Mouse (Mus musculus): ENCODE results near the gene Fignl2.

Gene Fignl2

GRCm38 (mm10) chr15:101077813-101078730 lies at the start of gene Fignl2:
Fignl2 (minus strand) TSS chr15:101078567.
- in situ Hi-C loops (cut with MboI; ENCODE audit: low pct_unique_long_range_greater_than_20kb in 1 of 2, low sequenced_read_pairs in 2 of 2, unreplicated experiment in 1 of 2): no loop called here

DNA sequence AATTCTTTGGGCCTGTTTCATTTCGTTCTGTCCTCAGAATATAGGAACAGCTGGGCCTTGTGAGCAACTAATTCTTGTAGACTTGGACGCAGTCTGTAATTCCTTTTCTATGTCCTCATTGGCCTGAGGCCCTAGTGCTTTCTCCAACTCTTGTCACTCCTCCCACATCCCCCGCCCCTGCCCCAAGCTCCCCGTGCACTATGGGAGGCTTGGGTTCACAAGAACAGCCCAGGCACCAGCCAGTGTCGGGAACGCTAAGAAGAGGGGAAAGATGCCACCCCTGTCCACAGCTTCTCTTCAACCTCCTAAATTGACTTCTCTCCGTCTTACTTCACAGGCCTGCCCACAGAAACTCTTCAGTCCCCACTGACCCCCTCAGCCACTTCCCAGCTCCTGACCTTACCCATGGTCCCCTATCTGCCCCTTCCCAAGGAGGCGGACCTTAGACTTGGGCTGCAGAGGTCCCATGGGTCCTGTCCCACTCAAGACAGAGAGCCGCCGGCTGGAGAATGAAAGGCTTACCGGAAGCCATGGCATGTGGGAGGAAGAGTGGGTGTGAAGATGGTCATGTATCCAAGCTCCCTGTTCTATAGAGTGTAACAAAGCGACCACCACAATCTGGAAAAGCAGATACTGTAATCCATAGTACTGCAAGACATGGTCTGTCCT lies 48.6 kb upstream of the Fignl2 start:
- in situ Hi-C loops (cut with MboI; ENCODE audit: low pct_unique_long_range_greater_than_20kb in 1 of 2, low sequenced_read_pairs in 2 of 2, unreplicated experiment in 1 of 2): no loop called here

- in situ Hi-C loops (cut with MboI; ENCODE audit: low pct_unique_long_range_greater_than_20kb in 1 of 2, low sequenced_read_pairs in 2 of 2, unreplicated experiment in 1 of 2): no loop called here
These were observed 47.2 kb upstream of the Fignl2 start for GRCm38 (mm10) chr15:101125561-101125960.

GRCm38 (mm10) chr15:101123202-101123601 lies 44.8 kb upstream of the Fignl2 start:
- in situ Hi-C loops (cut with MboI; ENCODE audit: low pct_unique_long_range_greater_than_20kb in 1 of 2, low sequenced_read_pairs in 2 of 2, unreplicated experiment in 1 of 2): no loop called here

DNA sequence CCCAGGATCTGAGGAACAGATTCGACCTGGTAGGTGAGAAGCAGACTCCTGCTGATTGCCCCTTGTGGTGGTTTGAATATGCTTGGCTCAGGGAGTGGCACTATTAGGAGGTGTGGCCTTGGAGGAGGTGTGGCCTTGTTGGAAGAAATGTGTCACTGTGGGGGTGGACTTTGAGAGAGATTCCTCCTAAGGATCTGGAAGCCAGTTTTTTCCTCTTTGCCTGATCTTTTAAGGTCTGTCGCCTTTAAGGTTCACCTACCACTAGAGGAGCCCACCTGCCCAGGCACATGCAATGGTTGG lies 43.9 kb upstream of the Fignl2 start:
- in situ Hi-C loops (cut with MboI; ENCODE audit: low pct_unique_long_range_greater_than_20kb in 1 of 2, low sequenced_read_pairs in 2 of 2, unreplicated experiment in 1 of 2): no loop called here

- in situ Hi-C loops (cut with MboI; ENCODE audit: low pct_unique_long_range_greater_than_20kb in 1 of 2, low sequenced_read_pairs in 2 of 2, unreplicated experiment in 1 of 2): no loop called here
These were observed 43.3 kb upstream of the Fignl2 start for GRCm38 (mm10) chr15:101121411-101122289.

GRCm38 (mm10) chr15:101118399-101119125 lies 40.2 kb upstream of the Fignl2 start:
- in situ Hi-C loops (cut with MboI; ENCODE audit: low pct_unique_long_range_greater_than_20kb in 1 of 2, low sequenced_read_pairs in 2 of 2, unreplicated experiment in 1 of 2): loop anchor here in 1 of 2 experiments (10.0 kb wide), 1 partner anchor 54 kb away; no protein-coding TSS in a partner anchor

GRCm38 (mm10) chr15:101115511-101116110 lies 37.2 kb upstream of the Fignl2 start, which contains the start of gene Ankrd33:
Ankrd33 (plus strand) TSS chr15:101115755.
- in situ Hi-C loops (cut with MboI; ENCODE audit: low pct_unique_long_range_greater_than_20kb in 1 of 2, low sequenced_read_pairs in 2 of 2, unreplicated experiment in 1 of 2): loop anchor here in 1 of 2 experiments (10.0 kb wide), 1 partner anchor 51 kb away; no protein-coding TSS in a partner anchor

DNA sequence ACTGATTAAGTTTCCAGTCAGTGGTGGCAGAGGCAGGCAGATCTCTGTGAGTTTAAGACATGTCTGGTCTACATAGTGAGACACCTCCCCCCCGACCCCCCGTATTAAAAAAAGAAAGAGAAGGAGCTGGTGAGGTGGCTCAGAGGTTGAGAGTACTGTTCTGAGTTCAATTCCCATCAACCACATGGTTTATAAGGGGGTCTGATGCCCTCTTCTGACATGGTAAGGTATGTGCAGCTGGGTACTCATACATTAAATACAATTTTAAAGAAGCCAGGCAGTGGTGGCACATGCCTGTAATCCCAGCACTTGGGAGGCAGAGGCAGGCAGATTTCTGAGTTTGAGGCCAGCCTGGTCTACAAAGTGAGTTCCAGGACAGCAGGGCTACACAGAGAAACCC lies 35.4 kb upstream of the Fignl2 start:
- in situ Hi-C loops (cut with MboI; ENCODE audit: low pct_unique_long_range_greater_than_20kb in 1 of 2, low sequenced_read_pairs in 2 of 2, unreplicated experiment in 1 of 2): loop anchor here in 1 of 2 experiments (10.0 kb wide), 1 partner anchor 49 kb away; no protein-coding TSS in a partner anchor

DNA sequence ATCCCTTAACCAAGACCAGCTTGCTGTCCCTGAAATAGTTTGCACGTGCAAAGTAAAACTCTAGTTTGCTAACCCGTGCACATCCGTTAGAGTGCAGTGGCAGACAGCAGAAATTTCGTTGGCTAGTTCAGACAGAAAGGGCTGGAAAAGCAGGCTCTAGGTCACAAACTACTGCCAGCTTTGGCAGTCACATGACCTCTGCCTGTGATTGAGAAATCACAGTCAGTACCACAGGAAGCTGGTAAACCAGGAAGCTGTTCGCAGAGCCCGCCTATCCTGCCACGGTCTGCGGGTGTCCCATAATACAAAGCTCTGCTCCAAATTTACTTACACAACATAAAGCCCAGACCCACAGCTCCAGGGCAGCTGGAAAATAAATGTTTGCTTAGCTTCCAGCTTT lies 34.8 kb upstream of the Fignl2 start:
- in situ Hi-C loops (cut with MboI; ENCODE audit: low pct_unique_long_range_greater_than_20kb in 1 of 2, low sequenced_read_pairs in 2 of 2, unreplicated experiment in 1 of 2): loop anchor here in 1 of 2 experiments (10.0 kb wide), 1 partner anchor 48 kb away; no protein-coding TSS in a partner anchor

- in situ Hi-C loops (cut with MboI; ENCODE audit: low pct_unique_long_range_greater_than_20kb in 1 of 2, low sequenced_read_pairs in 2 of 2, unreplicated experiment in 1 of 2): no loop called here
These were observed 29.7 kb upstream of the Fignl2 start for GRCm38 (mm10) chr15:101107906-101108671.

DNA sequence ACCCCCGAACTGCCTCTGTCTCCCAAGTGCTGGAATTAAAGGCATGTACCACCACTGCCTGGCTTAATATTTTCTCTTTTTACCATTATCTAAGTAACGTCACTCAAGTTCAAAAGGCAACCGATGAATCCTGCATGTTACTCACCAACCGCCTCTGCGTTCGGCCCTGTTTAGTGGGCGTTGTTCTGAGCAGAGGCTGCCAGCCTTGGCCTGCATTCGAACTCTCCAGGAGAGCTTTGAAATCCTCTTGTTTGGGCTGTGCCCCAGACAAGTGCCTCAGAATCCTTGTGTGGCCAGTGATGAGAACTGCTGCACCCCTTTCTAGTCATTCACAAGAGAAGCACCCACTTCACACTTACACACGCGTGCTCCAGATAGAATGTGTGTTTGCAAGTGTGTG lies 27.6 kb upstream of the Fignl2 start:
- in situ Hi-C loops (cut with MboI; ENCODE audit: low pct_unique_long_range_greater_than_20kb in 1 of 2, low sequenced_read_pairs in 2 of 2, unreplicated experiment in 1 of 2): no loop called here

- in situ Hi-C loops (cut with MboI; ENCODE audit: low pct_unique_long_range_greater_than_20kb in 1 of 2, low sequenced_read_pairs in 2 of 2, unreplicated experiment in 1 of 2): no loop called here
These were observed 27.2 kb upstream of the Fignl2 start for GRCm38 (mm10) chr15:101105496-101105994.

DNA sequence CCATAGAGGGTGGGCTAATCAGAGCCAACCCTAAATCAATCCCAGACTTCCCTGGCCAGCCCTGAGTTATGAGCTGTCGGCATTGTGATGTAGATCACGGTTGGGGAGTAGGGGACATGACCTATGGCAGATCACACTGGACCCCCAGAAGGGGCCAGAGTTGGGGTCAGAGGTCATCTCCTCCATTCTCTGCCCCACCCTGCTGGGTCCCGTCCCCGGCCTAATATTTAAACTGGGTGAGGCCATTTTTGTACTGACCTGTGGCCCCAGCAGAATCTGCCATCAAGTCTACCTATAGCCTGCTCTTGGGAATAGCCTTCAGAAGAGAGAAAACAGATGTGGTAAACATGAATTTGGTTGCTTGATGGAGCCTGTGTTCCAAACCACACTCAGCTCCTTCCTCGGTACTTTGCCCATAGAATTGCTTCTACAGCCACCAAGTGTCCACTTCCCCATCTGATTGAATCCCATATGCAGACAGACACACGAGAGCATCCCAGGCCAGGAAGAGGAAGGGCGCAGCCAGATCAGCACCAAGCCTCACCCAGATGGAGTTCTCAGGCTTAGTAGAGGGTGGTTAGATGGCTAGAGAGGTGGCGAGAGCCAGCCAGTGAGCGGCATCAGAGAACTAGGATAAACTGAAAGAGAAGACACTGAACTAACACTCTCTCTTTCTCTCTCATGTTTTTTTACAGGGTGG lies 25.4 kb upstream of the Fignl2 start:
- in situ Hi-C loops (cut with MboI; ENCODE audit: low pct_unique_long_range_greater_than_20kb in 1 of 2, low sequenced_read_pairs in 2 of 2, unreplicated experiment in 1 of 2): no loop called here

GRCm38 (mm10) chr15:101100996-101101395 lies 22.6 kb upstream of the Fignl2 start:
- in situ Hi-C loops (cut with MboI; ENCODE audit: low pct_unique_long_range_greater_than_20kb in 1 of 2, low sequenced_read_pairs in 2 of 2, unreplicated experiment in 1 of 2): no loop called here

DNA sequence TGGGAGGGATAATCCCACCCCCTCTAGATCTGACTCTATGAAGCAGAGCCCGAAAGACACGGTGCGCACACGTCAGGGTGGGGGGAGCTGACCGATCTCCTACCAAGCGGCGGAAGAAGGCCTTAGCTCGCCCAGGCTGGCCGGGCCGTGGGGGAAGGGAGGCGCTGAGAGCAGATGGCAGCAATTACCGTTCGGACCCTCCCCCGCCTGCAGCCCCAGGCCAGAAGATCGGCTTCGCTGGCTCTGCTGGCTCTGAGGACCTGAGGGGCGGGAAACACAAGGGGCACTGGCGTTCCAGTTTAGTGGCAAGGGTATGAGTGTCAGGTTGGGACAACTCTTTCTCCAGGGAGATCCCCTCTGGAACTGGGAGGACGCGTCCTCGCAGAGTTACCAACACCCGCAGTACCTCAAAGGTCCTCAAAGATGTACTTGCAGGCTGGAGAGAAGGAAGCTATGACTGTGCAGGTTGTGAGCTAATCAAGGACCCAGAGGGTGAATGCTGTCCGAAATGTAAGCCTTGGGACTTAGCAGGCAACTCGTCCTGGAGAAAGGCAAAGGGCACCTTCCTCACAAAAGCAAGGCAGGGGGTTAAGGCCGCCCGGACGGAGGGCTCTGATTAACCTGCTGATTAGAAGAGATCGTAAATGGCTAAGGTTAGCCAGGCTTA lies 19.8 kb upstream of the Fignl2 start:
- in situ Hi-C loops (cut with MboI; ENCODE audit: low pct_unique_long_range_greater_than_20kb in 1 of 2, low sequenced_read_pairs in 2 of 2, unreplicated experiment in 1 of 2): no loop called here
